Comparison of ENCODE assay signal across 8 mouse cellular contexts in genomic region chr14:45350931-45351859, GRCm38 (mm10). TPM values are rescaled to one million over a fixed set of nuclear protein-coding genes. Genes with fewer than 3 reads are reported as not detected.
DNase-seq lines count a peak whose midpoint lies in the region; ATAC-seq and TF ChIP-seq lines count a peak whose summit lies in the region.

Gene Styx (plus strand): TSS chr14:45351093.

- H3K36me3 ChIP-seq in forebrain, embryonic 15.5 days, result peaks cover 20% of the 10 kb centered on the region

- TF ChIP-seq POLR2A in lung, adult 2 months (IDR thresholded peaks at IDR 0.05; ENCODE audit: borderline replicate concordance, extremely low read depth, low read depth, low read length), result peak; percentile 37; the same call in 1 of the 2 replicates

- peak within 1 kb of the TSS; percentile 79 for H3K27ac ChIP-seq in forebrain, embryonic 15.5 days (replicated peaks)

- H3K9ac ChIP-seq in forebrain, embryonic 15.5 days (replicated peaks), result peak within 1 kb of the TSS; percentile 85

- peak; percentile 97 for ATAC-seq in forebrain, embryonic 15.5 days (replicated peaks)
- peak; percentile 94 for ATAC-seq in neutrophil, adult 5-6 weeks (ENCODE audit: extremely low read depth, insufficient number of reproducible peaks, low FRiP score, poor library complexity, severe bottlenecking)

- no peaks in the 10 kb centered on the region for H3K9me3 ChIP-seq in forebrain, embryonic 15.5 days

- peak; percentile 92 for DNase-seq in ES-CJ7 (ENCODE audit: low read depth, low spot score)
- peak; percentile 95 for DNase-seq in cerebellum, adult 11 months
- peak; percentile 95 for DNase-seq in heart, postnatal 25 days (ENCODE audit: low spot score)
- peak; percentile 91 to 92 for DNase-seq in layer of hippocampus, adult 18-20 months (ENCODE audit: low spot score in 2 of 2)
- peak; percentile 95 for DNase-seq in lung, adult 2 months
- DNase-seq in thymus, adult 18-20 months, result peak; percentile 91 to 92

- H3K4me2 ChIP-seq in forebrain, embryonic 15.5 days (replicated peaks), result peak within 1 kb of the TSS; percentile 73

- intact Hi-C loops in heart, postnatal 25 days (cut with DNase I), result no loop called here

- under 1% methylated on average over 62 of the region's 93 CpGs for whole genome bisulfite sequencing in forebrain, embryonic 15.5 days
- WGBS in lung, adult 2 months, result under 1% methylated on average over 78 of the region's 93 CpGs

- peak within 1 kb of the TSS; percentile 92 for H3K4me3 ChIP-seq in forebrain, embryonic 15.5 days
- H3K4me3 ChIP-seq in lung, adult 2 months (replicated peaks; ENCODE audit: extremely low read depth, low read depth, low read length), result peak within 1 kb of the TSS; percentile 66

- no peak for TF ChIP-seq CTCF in lung, adult 2 months (IDR thresholded peaks at IDR 0.05; ENCODE audit: insufficient read depth, low read length)

- peaks cover 17% of the 10 kb centered on the region for H3K4me1 ChIP-seq in forebrain, embryonic 15.5 days
- H3K4me1 ChIP-seq in lung, adult 2 months (ENCODE audit: control insufficient read depth, insufficient read depth, low read length), result peaks cover 4% of the 10 kb centered on the region; the same call in 1 of the 2 replicates

- no peaks in the 10 kb centered on the region for H3K27me3 ChIP-seq in forebrain, embryonic 15.5 days

RNA-seq across cellular contexts. Expression of gene Styx, which starts in this region (rescaled TPM):
- polyA plus RNA-seq in forebrain, embryonic 15.5 days (2015; fragmentation: Nextera tagmentation; extraction: Ambion mirVana), result 63.2 and 65.3 TPM in 2 replicates
- 10 to 100 TPM; 26.3 to 28.1 TPM for total RNA-seq in heart, postnatal 25 days (2021)
- 10 to 100 TPM; 19.1 to 19.6 TPM for total RNA-seq in layer of hippocampus, adult 18-20 months (2021)
- polyA plus RNA-seq in lung, adult 2 months (2012; rRNA removed), result 6.4 and 26.5 TPM in 2 replicates
- total RNA-seq in neutrophil, adult 5-6 weeks (2017), result 18.2 and 20.6 TPM in 2 replicates

Comparison
In these comparisons a context has a peak if more than half of its experiments do, and no peak if none do; other contexts are left out.
1. Peak in every context shown above with its lines: DNase-seq, ATAC-seq, H3K4me3 ChIP-seq and H3K27ac ChIP-seq.